Comparison of ENCODE assay signal across 12 mouse cellular contexts in the genomic region with DNA sequence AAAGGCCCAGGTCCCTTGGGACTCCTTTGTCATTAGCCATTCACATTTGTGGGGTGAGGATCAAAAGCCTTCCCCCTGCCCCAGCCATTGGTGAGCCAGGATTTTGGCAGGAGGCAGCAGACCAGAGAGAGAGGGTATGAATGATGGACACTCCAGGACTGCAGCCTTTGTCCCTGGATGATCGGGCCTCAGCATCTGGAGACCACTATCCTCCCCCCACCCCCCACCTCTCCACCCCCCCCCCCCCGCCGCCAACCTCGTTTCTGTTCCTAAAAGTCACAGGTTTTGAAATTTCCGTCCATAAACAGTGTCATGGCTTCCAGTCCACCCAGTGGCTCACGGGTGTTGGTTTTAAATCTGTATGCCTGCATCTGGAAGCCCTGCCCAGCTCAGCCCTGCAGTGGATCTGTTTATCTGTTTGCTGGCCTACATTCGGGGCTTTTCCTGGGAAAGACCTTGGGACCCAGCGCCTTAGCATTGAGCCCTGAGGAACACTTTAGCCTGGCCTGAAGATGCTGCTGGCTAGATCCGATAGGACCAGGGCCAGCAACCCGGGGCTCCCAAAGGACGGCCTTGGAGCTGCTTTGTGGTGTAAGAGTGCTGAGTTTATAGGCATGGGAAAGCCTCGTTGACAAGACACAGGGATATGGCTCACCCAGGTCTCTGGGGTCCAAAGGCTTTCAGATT. TPM values are rescaled to one million over a fixed set of nuclear protein-coding genes. Genes with fewer than 3 reads are reported as not detected.
DNase-seq lines count a peak whose midpoint lies in the region; ATAC-seq lines count a peak whose summit lies in the region.
"Had no signal": no experiment of that assay in that cellular context is flagged by ENCODE, and none has a peak within 500 bp of the region (broad histone marks: within the 10 kb centered on the region; RNA-seq: fewer than 3 reads in every experiment).

No protein-coding gene starts in this region.

- no peaks in the 10 kb centered on the region for H3K27me3 ChIP-seq in heart, embryonic 14.5 days (ENCODE audit: control insufficient read depth, insufficient read depth, low read length)
- H3K27me3 ChIP-seq in hindbrain, embryonic 12.5 days, result no peaks in the 10 kb centered on the region
- H3K27me3 ChIP-seq in midbrain, embryonic 16.5 days (ENCODE audit: control insufficient read depth, insufficient read depth, low read depth, low read length), result no peaks in the 10 kb centered on the region
- H3K27me3 ChIP-seq: limb, embryonic 12.5 days had no signal

- H3K4me3 ChIP-seq in heart, embryonic 14.5 days (ENCODE audit: control insufficient read depth in 1 of 2, insufficient read depth in 1 of 2, low read depth in 1 of 2, low read length in 2 of 2), result no peak overlapping the region
- no peak overlapping the region for H3K4me3 ChIP-seq in hindbrain, embryonic 12.5 days
- H3K4me3 ChIP-seq in midbrain, embryonic 16.5 days (ENCODE audit: low read depth, low read length), result no peak overlapping the region
- H3K4me3 ChIP-seq: limb, embryonic 12.5 days had no signal

- no peaks in the 10 kb centered on the region for H3K9me3 ChIP-seq in heart, embryonic 14.5 days (ENCODE audit: control insufficient read depth, low read length)
- H3K9me3 ChIP-seq in hindbrain, embryonic 12.5 days (replicated peaks), result no peaks in the 10 kb centered on the region
- no peaks in the 10 kb centered on the region for H3K9me3 ChIP-seq in midbrain, embryonic 16.5 days (replicated peaks; ENCODE audit: control insufficient read depth, low read length, poor library complexity, severe bottlenecking)

- no peaks in the 10 kb centered on the region for H3K36me3 ChIP-seq in heart, embryonic 14.5 days (ENCODE audit: control insufficient read depth, insufficient read depth, low read length)
- no peaks in the 10 kb centered on the region for H3K36me3 ChIP-seq in hindbrain, embryonic 12.5 days
- H3K36me3 ChIP-seq in midbrain, embryonic 16.5 days (ENCODE audit: control insufficient read depth, insufficient read depth, low read length), result no peaks in the 10 kb centered on the region
- H3K36me3 ChIP-seq: limb, embryonic 12.5 days had no signal

- H3K27ac ChIP-seq in heart, embryonic 14.5 days (replicated peaks in 1 of 2; ENCODE audit: control insufficient read depth in 1 of 2, insufficient read depth in 1 of 2, low read depth in 2 of 2, low read length in 2 of 2), result peak overlapping the region; percentile 82 to 84
- H3K27ac ChIP-seq in hindbrain, embryonic 12.5 days, result peak overlapping the region; percentile 86
- peak overlapping the region; percentile 63 for H3K27ac ChIP-seq in midbrain, embryonic 16.5 days (ENCODE audit: low read length)
- H3K27ac ChIP-seq: limb, embryonic 12.5 days had no signal

- no peak overlapping the region for H3K4me2 ChIP-seq in heart, embryonic 14.5 days (ENCODE audit: low read length)
- H3K4me2 ChIP-seq in hindbrain, embryonic 12.5 days (replicated peaks), result no peak overlapping the region
- H3K4me2 ChIP-seq in midbrain, embryonic 16.5 days (ENCODE audit: low read length), result no peak overlapping the region
- H3K4me2 ChIP-seq: limb, embryonic 12.5 days had no signal

- no peak for DNase-seq in heart, postnatal 4 days
- DNase-seq in adrenal gland, postnatal 14 days, result peak; percentile 65
- DNase-seq in thymus, postnatal 0 days (ENCODE audit: low spot score), result no peak
- DNase-seq in natural killer cell, adult 2 months (ENCODE audit: low spot score in 2 of 2), result no peak
- no peak for DNase-seq in left cerebral cortex, adult 11 months (ENCODE audit: low spot score)
- DNase-seq: lung, postnatal 36 days; right cerebral cortex, postnatal 14 days; thymus, adult 18-20 months had no signal

- 65% methylated on average over 12 of the region's 12 CpGs for WGBS in heart, embryonic 14.5 days
- WGBS in hindbrain, embryonic 12.5 days, result 33% methylated on average over 11 of the region's 12 CpGs
- WGBS in midbrain, embryonic 16.5 days, result 31% methylated on average over 10 of the region's 12 CpGs

- no peak for ATAC-seq in heart, embryonic 14.5 days (ENCODE audit: insufficient number of reproducible peaks, insufficient read depth, low FRiP score, low read depth)
- peak; percentile 33 for ATAC-seq in hindbrain, embryonic 12.5 days (ENCODE audit: low FRiP score)
- peak; percentile 11; the same call in 1 of the 2 replicates for ATAC-seq in midbrain, embryonic 16.5 days

- H3K9ac ChIP-seq in heart, embryonic 14.5 days (ENCODE audit: low read length), result no peak overlapping the region
- no peak overlapping the region for H3K9ac ChIP-seq in hindbrain, embryonic 12.5 days
- no peak overlapping the region for H3K9ac ChIP-seq in midbrain, embryonic 16.5 days (ENCODE audit: low read depth, low read length)
- H3K9ac ChIP-seq: limb, embryonic 12.5 days had no signal

- peaks cover 17 to 18% of the 10 kb centered on the region in 2 experiments for H3K4me1 ChIP-seq in heart, embryonic 14.5 days (ENCODE audit: control insufficient read depth in 2 of 2, insufficient read depth in 2 of 2, low read length in 2 of 2)
- peaks cover 45% of the 10 kb centered on the region for H3K4me1 ChIP-seq in hindbrain, embryonic 12.5 days
- peaks cover 23% of the 10 kb centered on the region for H3K4me1 ChIP-seq in midbrain, embryonic 16.5 days (ENCODE audit: control insufficient read depth, insufficient read depth, low read length)

RNA-seq across cellular contexts. Expression of gene Ccdc167, which starts 14.6 kb away (rescaled TPM):
- polyA plus RNA-seq in heart, embryonic 14.5 days (2014; fragmentation: Nextera tagmentation; extraction: Ambion mirVana), result 17.8 and 19.5 TPM in 2 replicates
- 10 to 100 TPM; 15.3 to 18.4 TPM for total RNA-seq in heart, postnatal 4 days (2021)
- 12.7 and 13.9 TPM in 2 replicates for total RNA-seq in adrenal gland, postnatal 14 days (2021)
- 14.0 and 15.3 TPM in 2 replicates for polyA plus RNA-seq in hindbrain, embryonic 12.5 days (2016; fragmentation: Nextera tagmentation; extraction: Ambion mirVana)
- polyA plus RNA-seq in midbrain, embryonic 16.5 days (2015; fragmentation: Nextera tagmentation; extraction: Ambion mirVana), result 9.9 and 10.9 TPM in 2 replicates
- polyA plus RNA-seq in thymus, postnatal 0 days (2015; fragmentation: Nextera tagmentation; extraction: Ambion mirVana), result 9.2 and 10.8 TPM in 2 replicates
